Mouse (Mus musculus) heart, postnatal 0 days (tissue): ENCODE measurements around the gene Podxl.

Experiments
- CTCF ChIP-seq: IDR thresholded peaks from 2 replicates; pipeline ENCODE4 v1.5.1; 2016; ENCODE audit warnings: antibody characterized with exemption, control low read depth, low read depth
- EP300 ChIP-seq: IDR thresholded peaks from 2 replicates; pipeline ENCODE4 v1.6.1; 2016; ENCODE audit warnings: antibody characterized with exemption, low read depth

GRCm38 (mm10) chr6:31564182-31564531, 376 bp upstream of the Podxl start:
- TF ChIP-seq EP300 (no peak), CTCF (no peak)
